Mouse (Mus musculus): ENCODE measurements at regions not wholly inside any gene's neighbourhood (a gene's known extent, or its start where the extent isn't known, plus 50 kb on each side); places are given as distances from the start of the nearest gene placed in this dataset.

DNA sequence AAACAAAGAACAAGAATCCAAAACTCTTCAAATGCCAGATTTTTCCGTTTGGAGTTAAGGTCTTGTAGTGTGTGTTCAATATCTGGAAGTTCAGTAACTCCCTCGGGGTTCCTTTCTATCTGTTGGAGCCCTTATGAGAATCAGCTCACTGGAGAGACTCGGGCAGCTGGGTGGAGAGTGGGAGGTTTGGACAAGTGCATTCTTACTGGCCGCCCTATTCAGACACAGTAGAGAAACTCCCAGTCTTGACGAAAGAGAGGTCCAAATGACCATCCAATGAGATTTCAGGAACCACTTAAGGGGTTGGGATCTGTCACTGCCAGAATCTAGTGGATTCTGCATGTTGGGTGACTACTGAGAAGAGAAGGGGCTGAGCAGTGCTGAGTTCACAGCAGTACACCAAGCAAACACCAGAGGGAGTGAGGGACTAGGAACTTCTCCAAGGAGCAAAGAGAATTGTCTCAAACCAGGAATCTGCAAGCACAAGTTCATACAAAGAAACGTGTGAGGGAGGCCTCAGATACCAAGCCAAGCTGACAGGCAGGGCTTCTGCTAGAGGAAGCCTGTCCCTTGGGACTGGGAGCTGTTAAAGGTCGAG, 310.0 kb upstream of the Magi2 start:
- DNase-seq (ENCODE audit: low spot score in 2 of 2): peak; percentile 49 to 66

- no peak for DNase-seq (ENCODE audit: low spot score in 2 of 2)
Measured at GRCm38 (mm10) chr5:18953875-18954474, 272.9 kb upstream of the Magi2 start.
